Mouse (Mus musculus) gastrocnemius, adult 18-20 months (tissue): ENCODE data around the gene Sept9. TPM values are rescaled to one million over a fixed set of nuclear protein-coding genes. Genes with fewer than 3 reads are reported as not detected.

ENCODE experiments used
- DNase-seq: peaks from one replicate; pipeline ENCODE4 v3.0.0; 2021; ENCODE audit warnings: low spot score
- total RNA-seq, 2 experiments: library from RNA; stranded (reverse); gene quantifications; 2 replicates each; pipeline ENCODE4 v1.2.3; 2021

Sept9 gene
- total RNA-seq, 2 experiments from 2014 or later: 8.0 to 16.1 TPM

- peak; percentile 87 for DNase-seq
These were observed 111.8 kb downstream of the Sept9 start for GRCm38 (mm10) chr11:117311127-117311800.

GRCm38 (mm10) chr11:117312028-117312901 lies 112.8 kb downstream of the Sept9 start:
- peak; percentile 72 for DNase-seq

- peak; percentile 56 for DNase-seq
These were observed 113.5 kb downstream of the Sept9 start for GRCm38 (mm10) chr11:117312936-117313335.

- no peak for DNase-seq
These were observed 114.0 kb downstream of the Sept9 start for GRCm38 (mm10) chr11:117313446-117313845.

- DNase-seq: peak; percentile 74
These were observed 114.6 kb downstream of the Sept9 start for GRCm38 (mm10) chr11:117314026-117314425.

GRCm38 (mm10) chr11:117314520-117314919 lies 115.1 kb downstream of the Sept9 start:
- no peak for DNase-seq

- DNase-seq: peak; percentile 49
These were observed 115.8 kb downstream of the Sept9 start for GRCm38 (mm10) chr11:117315309-117315708.

GRCm38 (mm10) chr11:117316441-117317331 lies 117.2 kb downstream of the Sept9 start:
- DNase-seq: no peak

- peak; percentile 58 for DNase-seq
These were observed 118.1 kb downstream of the Sept9 start for GRCm38 (mm10) chr11:117317429-117318101.

- no peak for DNase-seq
These were observed 118.7 kb downstream of the Sept9 start for GRCm38 (mm10) chr11:117318202-117318601.

GRCm38 (mm10) chr11:117318731-117319542 lies 119.5 kb downstream of the Sept9 start:
- DNase-seq: no peak

GRCm38 (mm10) chr11:117319543-117320335 lies 120.3 kb downstream of the Sept9 start:
- no peak for DNase-seq

- no peak for DNase-seq
These were observed 121.0 kb downstream of the Sept9 start for GRCm38 (mm10) chr11:117320482-117320881.

- DNase-seq: no peak
These were observed 122.0 kb downstream of the Sept9 start for GRCm38 (mm10) chr11:117321311-117321971.

GRCm38 (mm10) chr11:117322311-117322710 lies 122.8 kb downstream of the Sept9 start:
- no peak for DNase-seq

- DNase-seq: no peak
These were observed 123.5 kb downstream of the Sept9 start for GRCm38 (mm10) chr11:117322730-117323579.

GRCm38 (mm10) chr11:117323976-117324574 lies 124.6 kb downstream of the Sept9 start:
- DNase-seq: no peak
